Mouse (Mus musculus) testis, adult 2 months (tissue): ENCODE results near the gene Isg20l2.

Experiments
- CTCF ChIP-seq: fragments of 200-500 bp; IDR thresholded peaks from 2 replicates; pipeline ENCODE4 v1.5.1; 2012; ENCODE audit warnings: low read depth, mild to moderate bottlenecking, inconsistent platforms, low read length, moderate library complexity; ENCODE audit not compliant: control insufficient read depth, insufficient read depth, insufficient replicate concordance
- POLR2A ChIP-seq: fragments of 200-500 bp; IDR thresholded peaks from 2 replicates; pipeline ENCODE4 v1.6.1; 2012; ENCODE audit warnings: low read depth, mild to moderate bottlenecking, inconsistent platforms, low read length, moderate library complexity; ENCODE audit not compliant: control insufficient read depth

DNA sequence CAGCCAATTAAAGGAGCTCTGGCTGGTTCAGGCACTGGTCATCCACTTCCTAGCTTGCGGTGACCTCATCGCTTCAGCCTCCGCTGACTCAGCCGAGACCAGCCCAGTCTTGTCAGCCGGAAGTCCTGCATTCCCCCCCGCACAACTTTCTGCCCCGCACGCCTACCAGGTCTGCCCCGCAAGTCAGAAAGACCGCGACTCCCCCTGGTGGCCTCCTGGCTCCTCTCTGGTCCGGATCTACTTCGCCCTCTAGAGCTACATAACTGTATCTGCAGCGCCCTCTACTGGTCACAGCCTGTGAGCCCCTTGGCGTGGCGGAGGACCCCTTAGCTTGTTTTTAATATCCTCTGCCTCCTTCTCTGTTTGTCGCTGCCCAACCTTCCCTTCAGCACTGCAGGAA, 56.8 kb downstream of the Isg20l2 start:
- TF ChIP-seq CTCF (peak; percentile 95), POLR2A (no peak)
